Mouse (Mus musculus): ENCODE data around the gene Gm39566.

Gene Gm39566

GRCm38 (mm10) chr11:69834001-69834549 is 19.0 kb upstream of the Gm39566 start:
- DNase-seq (ENCODE audit: low read depth, low spot score): no peak

- DNase-seq (ENCODE audit: low read depth, low spot score): no peak
Measured at GRCm38 (mm10) chr11:69833554-69833953, 18.5 kb upstream of the Gm39566 start.

DNA sequence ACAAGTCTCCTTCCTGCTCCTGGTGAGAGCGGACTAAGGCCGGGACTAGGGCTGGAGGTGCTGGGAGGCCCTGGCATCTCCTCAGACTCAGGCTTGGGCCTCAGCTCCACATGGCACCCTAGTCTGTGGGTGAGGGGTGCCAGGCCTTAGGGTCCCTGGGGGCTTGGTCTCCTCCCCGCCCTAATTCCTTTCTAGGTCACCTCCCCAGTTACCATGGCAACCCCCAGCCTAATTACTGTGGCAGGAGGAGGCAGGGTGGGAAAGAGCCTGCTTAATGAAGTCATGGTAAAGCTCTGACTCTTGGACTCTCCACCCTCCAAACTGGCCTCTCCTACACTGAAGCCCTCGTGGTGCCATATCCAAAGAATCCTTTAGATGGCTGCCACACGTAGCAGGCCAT is 13.7 kb upstream of the Gm39566 start:
- DNase-seq (ENCODE audit: low read depth, low spot score): no peak

DNA sequence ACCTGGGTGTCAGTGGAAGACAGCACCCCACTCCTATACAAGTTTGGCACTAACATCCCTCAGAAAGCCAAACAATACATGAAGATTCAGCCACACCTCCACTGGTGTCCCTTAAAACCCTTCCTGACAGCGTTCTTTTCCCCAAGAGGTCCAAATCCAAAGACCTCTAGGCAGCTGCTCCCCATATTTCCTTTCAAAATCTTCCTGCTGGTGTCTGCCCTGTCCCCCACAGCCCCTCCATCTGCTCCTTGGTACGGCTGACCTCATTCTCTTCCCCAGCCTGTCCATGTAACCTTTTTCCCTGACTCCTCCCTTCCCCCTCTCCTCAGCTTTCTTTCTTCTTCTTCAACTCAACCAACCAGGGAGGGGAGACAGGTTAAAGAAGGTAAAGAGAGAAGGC is 8.4 kb upstream of the Gm39566 start:
- no peak for DNase-seq (ENCODE audit: low read depth, low spot score)

GRCm38 (mm10) chr11:69822080-69822479 is 7.0 kb upstream of the Gm39566 start, which contains the start of gene Spem1:
Spem1 (minus strand) TSS chr11:69822180.
- DNase-seq (ENCODE audit: low read depth, low spot score): no peak

GRCm38 (mm10) chr11:69818871-69819270 is 3.8 kb upstream of the Gm39566 start:
- no peak for DNase-seq (ENCODE audit: low read depth, low spot score)

DNA sequence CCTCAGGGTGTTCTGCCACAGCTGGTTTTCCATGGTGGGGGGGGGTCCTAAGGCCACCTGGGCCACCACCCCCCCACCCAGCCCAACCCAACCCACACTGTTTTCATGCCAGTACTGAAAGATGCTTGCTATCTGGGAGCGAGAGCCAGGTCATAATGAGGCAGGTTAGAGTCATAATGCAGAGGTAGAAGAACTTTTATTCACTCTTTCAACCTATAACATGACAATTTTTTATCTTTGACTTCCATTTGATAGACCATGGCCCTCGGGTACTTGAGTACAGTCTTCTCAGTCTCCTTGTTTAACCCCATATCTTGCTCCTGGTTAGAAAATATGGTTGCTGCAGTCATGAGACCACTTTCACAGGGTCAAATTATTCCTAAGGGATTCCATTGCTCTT is 3.3 kb upstream of the Gm39566 start, which contains the start of gene Spem2:
Gene Spem2, minus strand, starts transcription at position 101 of the 400 bp plus-strand sequence.
- no peak for DNase-seq (ENCODE audit: low read depth, low spot score)

DNA sequence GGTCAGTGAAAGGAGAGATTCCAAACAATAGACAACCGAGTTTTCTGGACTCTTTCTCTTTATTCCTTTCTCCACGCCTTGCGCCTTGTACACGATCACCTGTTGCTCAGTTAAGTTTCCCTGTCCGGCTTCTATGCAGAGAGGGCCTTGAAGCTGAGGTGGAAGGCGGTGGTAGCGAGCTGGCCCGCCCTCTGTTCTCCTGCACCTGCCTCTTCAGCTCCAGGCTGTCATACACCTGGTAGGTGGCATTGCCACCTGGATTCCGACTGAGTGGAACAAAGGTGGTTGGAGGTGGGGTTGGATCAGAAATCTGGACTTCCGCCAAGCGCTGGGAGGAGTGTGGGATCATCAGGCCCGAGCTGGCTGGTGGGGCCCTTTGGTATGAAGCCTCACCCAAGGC is 1.4 kb upstream of the Gm39566 start:
- no peak for DNase-seq (ENCODE audit: low read depth, low spot score)

- no peak for DNase-seq (ENCODE audit: low read depth, low spot score)
Measured at GRCm38 (mm10) chr11:69810280-69810679, 4.8 kb downstream of the Gm39566 start.

DNA sequence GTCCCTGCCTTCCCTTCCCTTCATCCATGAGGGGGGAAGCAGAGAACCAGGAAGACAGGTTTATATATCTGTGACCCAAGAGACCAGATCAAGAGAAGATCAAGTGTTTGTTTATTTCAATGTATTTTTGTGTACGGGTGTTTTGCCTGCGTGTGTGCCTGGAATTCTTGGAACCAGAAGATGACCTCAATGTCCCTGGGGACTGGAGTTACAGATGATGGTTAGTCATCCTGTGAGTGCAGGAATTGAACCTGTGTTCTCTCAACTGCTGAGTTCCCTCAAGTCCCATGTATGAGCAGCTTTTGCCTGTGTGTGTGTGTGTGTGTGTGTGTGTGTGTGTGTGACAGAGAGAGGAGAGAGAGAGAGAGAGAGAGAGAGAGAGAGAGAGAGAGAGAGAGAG is 7.5 kb downstream of the Gm39566 start:
- DNase-seq (ENCODE audit: low read depth, low spot score): no peak

DNA sequence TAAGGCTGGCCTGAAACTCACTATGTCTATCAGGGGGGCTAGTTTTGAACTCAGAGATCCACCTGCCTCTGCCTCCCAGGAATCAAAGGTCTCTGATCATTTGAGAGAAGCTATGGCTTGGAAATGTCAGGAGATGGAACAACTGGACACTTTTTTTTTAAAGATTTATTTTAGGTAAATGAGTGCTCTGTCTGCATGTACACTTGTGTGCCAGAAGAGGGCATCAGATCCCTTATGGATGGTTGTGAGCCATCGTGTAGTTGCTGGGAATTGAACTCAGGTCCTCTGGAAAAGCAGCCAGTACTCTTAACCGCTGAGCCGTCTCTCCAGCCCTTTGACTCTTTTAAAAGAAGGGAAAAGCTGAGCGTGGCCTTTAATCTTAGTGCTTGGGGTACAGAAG is 8.7 kb downstream of the Gm39566 start:
- DNase-seq (ENCODE audit: low read depth, low spot score): no peak

- no peak for DNase-seq (ENCODE audit: low read depth, low spot score)
Measured at GRCm38 (mm10) chr11:69804972-69805909, 9.9 kb downstream of the Gm39566 start, which contains the start of gene Tmem102. Tmem102 (minus strand) TSS chr11:69805624.

- DNase-seq (ENCODE audit: low read depth, low spot score): no peak
Measured at GRCm38 (mm10) chr11:69804652-69804940, 10.5 kb downstream of the Gm39566 start.

DNA sequence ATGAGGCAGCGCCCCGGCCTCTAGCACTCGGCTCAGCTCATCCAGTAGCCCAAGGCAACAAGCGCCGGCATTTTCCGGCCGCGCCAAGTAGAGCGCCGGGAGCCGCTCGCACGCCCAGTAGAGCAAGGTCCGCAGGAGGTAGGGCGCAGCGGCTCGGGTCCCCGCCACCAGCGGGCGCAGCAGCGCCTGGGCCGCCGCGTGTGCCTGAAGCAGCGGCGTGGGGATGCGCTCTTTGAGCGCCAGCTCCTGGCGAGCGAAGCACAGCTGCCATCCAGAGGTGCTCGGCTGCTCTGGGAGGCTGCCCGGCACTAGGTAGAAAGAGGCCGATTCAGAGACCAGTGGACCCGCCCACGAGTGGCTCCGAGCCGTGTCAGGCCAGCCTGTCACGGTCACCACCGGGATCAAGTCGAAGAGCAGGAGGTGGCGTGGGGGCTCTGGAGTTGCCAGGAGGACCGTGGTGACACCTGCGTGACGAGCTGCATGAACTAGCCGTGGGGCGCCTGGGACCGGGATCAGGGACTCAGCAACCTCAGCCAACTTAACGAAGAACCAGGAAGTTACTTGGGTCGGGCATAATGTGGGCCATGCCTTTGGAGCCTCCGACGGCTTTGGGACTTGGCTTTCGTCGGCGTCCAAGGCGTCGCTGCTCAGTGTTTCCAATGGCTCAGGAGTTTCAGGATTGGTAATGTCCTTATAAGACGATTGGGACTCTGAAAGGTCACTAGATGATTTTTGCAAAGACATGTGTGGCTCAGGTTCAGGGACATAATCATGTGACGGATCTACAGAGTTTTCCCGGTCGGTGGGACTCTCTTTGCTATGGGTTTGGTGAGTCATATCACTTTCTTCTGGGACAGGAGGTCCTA is 11.1 kb downstream of the Gm39566 start:
- DNase-seq (ENCODE audit: low read depth, low spot score): peak; percentile 62

- DNase-seq (ENCODE audit: low read depth, low spot score): no peak
Measured at GRCm38 (mm10) chr11:69803328-69803727, 11.8 kb downstream of the Gm39566 start.

DNA sequence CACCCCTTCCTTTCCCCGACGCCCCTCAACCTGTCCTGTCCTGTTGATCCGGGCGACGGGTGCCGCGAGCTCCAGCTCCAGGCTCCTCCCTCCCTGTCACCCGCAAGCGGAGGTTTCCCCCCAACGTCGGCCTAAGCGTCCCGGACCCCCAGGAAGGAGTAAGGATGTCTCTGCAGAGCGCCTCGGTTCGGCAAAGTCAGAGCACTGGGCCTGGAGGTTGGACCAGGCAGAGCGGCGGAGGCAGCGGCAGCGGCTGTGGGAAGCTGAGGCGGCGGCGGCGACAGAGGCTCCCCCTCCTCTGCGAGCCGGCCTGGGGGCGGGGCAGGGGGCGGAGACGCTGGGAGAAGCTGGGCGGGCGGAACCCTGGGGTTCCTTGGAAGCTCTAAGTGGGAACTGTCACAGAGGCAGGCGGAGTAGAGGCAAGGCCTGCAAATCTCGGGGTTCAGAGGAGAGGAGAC is 12.4 kb downstream of the Gm39566 start:
- peak; percentile 53 for DNase-seq (ENCODE audit: low read depth, low spot score)

DNA sequence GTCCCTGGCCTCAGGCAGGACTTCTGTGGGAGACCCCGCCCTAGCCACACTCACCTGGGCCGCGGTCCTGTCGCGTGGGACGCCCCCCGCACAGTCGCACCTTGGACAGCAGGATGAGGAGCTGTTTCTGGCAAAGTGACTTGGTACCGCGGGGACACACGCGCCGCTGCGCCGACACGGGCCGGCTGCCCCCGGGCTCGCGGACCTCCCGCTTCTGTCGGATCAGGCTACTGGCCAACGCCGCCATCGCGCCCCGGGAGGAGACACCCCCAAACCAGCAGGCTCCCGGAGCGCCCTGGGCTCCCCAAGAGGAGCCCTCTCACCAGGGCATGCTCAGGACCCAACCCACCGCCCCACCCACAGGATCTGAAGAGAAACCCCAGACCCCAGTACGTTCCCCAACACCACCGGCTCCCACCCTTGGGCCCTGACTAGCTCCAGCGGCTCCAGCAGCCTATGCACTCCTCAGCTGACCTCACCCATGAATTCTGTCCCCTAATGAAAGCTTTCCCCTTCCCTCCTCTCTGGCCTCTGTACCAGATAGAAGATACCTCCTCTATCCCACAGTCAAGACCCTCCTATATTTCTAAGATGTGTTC is 13.6 kb downstream of the Gm39566 start, which contains the start of gene Fgf11:
Gene Fgf11, minus strand, starts transcription at position 479 of the 599 bp plus-strand sequence.
- DNase-seq (ENCODE audit: low read depth, low spot score): no peak

DNA sequence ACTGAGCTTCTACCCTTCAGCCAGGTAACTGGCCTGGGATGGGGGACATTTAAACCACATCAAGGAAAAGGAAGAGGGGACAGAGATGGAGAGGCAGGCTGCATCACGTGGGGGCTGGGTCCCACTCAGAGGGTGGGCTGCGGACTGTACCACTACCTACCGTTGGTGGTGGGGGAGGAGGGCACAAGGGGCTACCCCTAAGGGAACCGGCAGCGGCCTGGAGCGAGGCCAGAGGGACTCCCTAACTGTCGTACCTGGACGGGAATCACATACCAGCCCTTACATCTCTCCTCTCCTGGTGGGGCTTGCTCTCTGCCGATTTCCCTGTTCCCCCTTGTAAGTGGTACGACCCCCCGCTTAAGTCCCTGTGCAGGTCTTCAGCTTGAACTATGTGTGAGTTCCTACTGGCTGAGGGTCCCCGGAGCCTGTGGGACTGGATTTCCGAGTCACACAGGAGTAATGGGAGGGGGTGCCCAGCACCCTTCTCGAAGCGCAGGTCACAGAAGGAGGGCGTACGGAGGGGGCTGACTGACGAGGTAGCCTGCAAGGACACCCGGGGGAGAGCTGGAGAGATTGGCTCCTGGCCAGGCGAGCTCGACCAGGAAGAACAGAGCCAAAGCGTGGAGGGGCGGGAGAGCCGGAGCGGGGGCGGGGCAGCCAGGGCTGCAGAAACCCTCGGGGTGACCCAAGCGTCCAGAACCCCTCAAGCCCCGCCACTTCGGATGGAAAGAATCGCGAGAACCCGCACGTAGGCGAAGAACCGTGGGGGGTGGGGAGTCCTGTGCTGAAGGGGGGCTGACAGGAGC is 14.5 kb downstream of the Gm39566 start:
- no peak for DNase-seq (ENCODE audit: low read depth, low spot score)

GRCm38 (mm10) chr11:69800138-69800391 is 15.0 kb downstream of the Gm39566 start:
- DNase-seq (ENCODE audit: low read depth, low spot score): no peak

GRCm38 (mm10) chr11:69799394-69800137 is 15.5 kb downstream of the Gm39566 start:
- no peak for DNase-seq (ENCODE audit: low read depth, low spot score)

All from skeletal muscle tissue, adult 2 months (tissue).